Mouse (Mus musculus): Measurements from ENCODE around the gene Gtdc1.

Gene Gtdc1

GRCm38 (mm10) chr2:44590881-44591280, 336.6 kb downstream of the Gtdc1 start:
- no peak for DNase-seq (ENCODE audit: low spot score)

- no peak for DNase-seq (ENCODE audit: low spot score)
These were observed 343.4 kb downstream of the Gtdc1 start for GRCm38 (mm10) chr2:44584061-44584460.

- DNase-seq (ENCODE audit: low spot score) = no peak
These were observed 344.0 kb downstream of the Gtdc1 start for GRCm38 (mm10) chr2:44583491-44583890.

- DNase-seq (ENCODE audit: low spot score) = no peak
These were observed 355.6 kb downstream of the Gtdc1 start for GRCm38 (mm10) chr2:44571810-44572209.

GRCm38 (mm10) chr2:44571156-44571555, 356.3 kb downstream of the Gtdc1 start:
- no peak for DNase-seq (ENCODE audit: low spot score)

GRCm38 (mm10) chr2:44569140-44569952, 358.1 kb downstream of the Gtdc1 start:
- DNase-seq (ENCODE audit: low spot score) = no peak

- no peak for DNase-seq (ENCODE audit: low spot score)
These were observed 362.4 kb downstream of the Gtdc1 start for GRCm38 (mm10) chr2:44564776-44565692.

- no peak for DNase-seq (ENCODE audit: low spot score)
These were observed 365.7 kb downstream of the Gtdc1 start for GRCm38 (mm10) chr2:44561789-44562188.

GRCm38 (mm10) chr2:44559242-44559944, 368.1 kb downstream of the Gtdc1 start:
- DNase-seq (ENCODE audit: low spot score) = no peak

GRCm38 (mm10) chr2:44557669-44558281, 369.7 kb downstream of the Gtdc1 start:
- no peak for DNase-seq (ENCODE audit: low spot score)

GRCm38 (mm10) chr2:44556861-44557592, 370.4 kb downstream of the Gtdc1 start:
- no peak for DNase-seq (ENCODE audit: low spot score)

- no peak for DNase-seq (ENCODE audit: low spot score)
These were observed 372.7 kb downstream of the Gtdc1 start for GRCm38 (mm10) chr2:44554716-44555115.

GRCm38 (mm10) chr2:44549311-44549710, 378.1 kb downstream of the Gtdc1 start:
- DNase-seq (ENCODE audit: low spot score) = no peak

GRCm38 (mm10) chr2:44542775-44543174, 384.7 kb downstream of the Gtdc1 start:
- no peak for DNase-seq (ENCODE audit: low spot score)

- DNase-seq (ENCODE audit: low spot score) = no peak
These were observed 385.7 kb downstream of the Gtdc1 start for GRCm38 (mm10) chr2:44541726-44542125.

GRCm38 (mm10) chr2:44540881-44541280, 386.6 kb downstream of the Gtdc1 start:
- DNase-seq (ENCODE audit: low spot score) = no peak

- no peak for DNase-seq (ENCODE audit: low spot score)
These were observed 388.3 kb downstream of the Gtdc1 start for GRCm38 (mm10) chr2:44539121-44539634.

- no peak for DNase-seq (ENCODE audit: low spot score)
These were observed 389.3 kb downstream of the Gtdc1 start for GRCm38 (mm10) chr2:44538135-44538534.

GRCm38 (mm10) chr2:44535760-44536159, 391.7 kb downstream of the Gtdc1 start:
- no peak for DNase-seq (ENCODE audit: low spot score)

GRCm38 (mm10) chr2:44535136-44535675, 392.3 kb downstream of the Gtdc1 start:
- no peak for DNase-seq (ENCODE audit: low spot score)
